Mouse (Mus musculus): ENCODE data around the gene Trdmt1.
A peak's percentile ranks its signal among the peaks of the same experiment; 100 is the strongest.

Trdmt1 gene

GRCm38 (mm10) chr2:13500298-13500999 lies 44.0 kb downstream of the Trdmt1 start:
- DNase-seq (ENCODE audit: low read depth, low spot score), result peak; percentile 83

- DNase-seq (ENCODE audit: low read depth, low spot score), result no peak
Observed at GRCm38 (mm10) chr2:13499196-13499595, 45.3 kb downstream of the Trdmt1 start.

GRCm38 (mm10) chr2:13496087-13496486 lies 48.4 kb downstream of the Trdmt1 start:
- DNase-seq (ENCODE audit: low read depth, low spot score), result no peak

DNA sequence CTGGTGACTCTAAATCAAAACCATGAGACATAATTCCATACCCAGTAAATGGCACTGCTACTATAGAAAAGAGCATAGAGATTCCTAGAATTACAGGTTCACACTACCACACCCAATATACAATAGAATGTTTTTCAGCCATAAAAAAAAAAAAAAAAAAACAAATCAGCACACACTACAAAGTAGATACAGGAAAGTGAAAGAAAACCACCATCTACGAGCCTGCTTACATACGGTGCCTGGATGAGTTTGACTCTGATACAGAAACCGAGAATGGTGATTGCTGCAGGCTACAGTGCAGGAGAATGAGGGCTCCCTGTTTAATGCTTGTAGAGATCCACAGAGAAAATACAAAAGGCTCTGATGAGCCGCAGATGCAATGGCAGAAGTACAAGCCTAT lies 51.5 kb downstream of the Trdmt1 start:
- no peak for DNase-seq (ENCODE audit: low read depth, low spot score)

GRCm38 (mm10) chr2:13491734-13492133 lies 52.7 kb downstream of the Trdmt1 start, which contains the start of gene Cubn:
Cubn (minus strand) TSS chr2:13491813.
- no peak for DNase-seq (ENCODE audit: low read depth, low spot score)

- no peak for DNase-seq (ENCODE audit: low read depth, low spot score)
Observed at GRCm38 (mm10) chr2:13490480-13490879, 54.0 kb downstream of the Trdmt1 start.

DNA sequence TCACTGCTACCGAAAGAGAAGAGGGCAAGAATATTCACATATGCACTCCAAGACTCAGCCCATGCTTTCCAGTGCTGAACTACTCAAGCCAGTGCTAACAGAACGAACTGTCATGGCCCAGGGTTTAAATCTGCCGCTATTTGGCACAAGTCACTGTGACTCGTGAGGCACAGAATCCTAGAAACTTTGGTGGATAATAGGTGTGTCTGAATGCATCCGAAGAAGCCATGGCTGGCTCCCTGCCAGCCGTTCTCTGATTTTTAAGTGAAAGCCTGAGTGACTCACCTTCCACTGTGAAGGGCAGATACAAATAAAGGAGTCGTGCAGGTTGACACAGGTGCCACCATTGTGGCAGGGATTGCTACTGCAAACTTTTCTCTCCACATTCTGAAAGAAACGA lies 58.0 kb downstream of the Trdmt1 start:
- DNase-seq (ENCODE audit: low read depth, low spot score), result no peak

GRCm38 (mm10) chr2:13484566-13484965 lies 59.9 kb downstream of the Trdmt1 start:
- no peak for DNase-seq (ENCODE audit: low read depth, low spot score)

GRCm38 (mm10) chr2:13480744-13481143 lies 63.7 kb downstream of the Trdmt1 start:
- no peak for DNase-seq (ENCODE audit: low read depth, low spot score)

- DNase-seq (ENCODE audit: low read depth, low spot score), result no peak
Observed at GRCm38 (mm10) chr2:13479165-13479564, 65.3 kb downstream of the Trdmt1 start.

DNA sequence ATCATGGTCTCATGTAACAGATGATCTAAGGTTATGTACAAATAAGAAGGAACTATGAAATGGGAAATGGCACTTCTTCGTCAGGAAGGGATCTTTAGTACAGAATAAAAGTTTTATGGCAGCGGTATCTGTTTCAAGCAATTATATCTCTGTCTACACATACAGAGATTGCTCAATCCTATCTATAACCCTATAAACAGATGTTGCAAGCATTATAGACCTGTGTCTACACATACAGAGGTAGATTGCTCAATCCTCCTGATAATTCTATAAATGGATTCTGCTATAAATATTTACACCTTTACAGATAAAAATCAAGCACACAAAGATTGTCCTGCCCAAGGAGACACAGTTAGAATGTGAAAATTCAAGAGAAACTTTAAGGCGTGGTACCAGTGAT lies 74.4 kb downstream of the Trdmt1 start:
- no peak for DNase-seq (ENCODE audit: low read depth, low spot score)

DNA sequence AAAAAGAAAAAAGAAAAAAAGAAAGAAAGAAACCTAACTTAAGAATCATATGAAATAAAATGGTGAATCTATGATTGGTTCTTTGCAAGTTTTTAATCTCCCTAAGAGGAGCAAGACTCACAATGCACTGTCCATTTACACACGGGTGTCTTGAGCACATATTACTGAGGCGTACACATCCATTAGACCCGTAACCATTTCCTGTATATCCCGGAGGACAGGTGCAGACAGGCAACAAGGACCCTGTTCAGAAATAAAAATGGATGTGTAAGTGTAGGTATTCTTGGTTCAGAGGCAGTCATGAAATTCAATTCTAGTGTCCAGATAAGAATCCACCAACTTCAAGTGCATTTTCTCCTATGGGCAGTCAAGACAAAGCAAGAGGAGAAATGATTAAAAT lies 74.8 kb downstream of the Trdmt1 start:
- DNase-seq (ENCODE audit: low read depth, low spot score), result no peak

- no peak for DNase-seq (ENCODE audit: low read depth, low spot score)
Observed at GRCm38 (mm10) chr2:13466685-13467084, 77.8 kb downstream of the Trdmt1 start.

Measured in mesoderm, embryonic 11.5 days (tissue).